Mouse (Mus musculus) CH12.LX (cell line): ENCODE data around the gene Gm49403. TPM values are rescaled to one million over a fixed set of nuclear protein-coding genes. Genes with fewer than 3 reads are reported as not detected.

ENCODE experiments used
- DNase-seq: peaks from one replicate; pipeline ENCODE4 v3.0.0-alpha.2; 2013; ENCODE audit errors: extremely low read depth
- H3K27ac ChIP-seq: 2 replicates; pipeline ENCODE4 v1.5.1; 2012; ENCODE audit warnings: low read depth, mild to moderate bottlenecking, control low read depth, moderate library complexity; ENCODE audit not compliant: insufficient read depth
- H3K27me3 ChIP-seq: replicated peaks from 2 replicates; pipeline ENCODE3; 2012; ENCODE audit warnings: inconsistent platforms
- H3K36me3 ChIP-seq, 2 experiments: replicated peaks in 1 of 2; 2 replicates each; pipeline versions ENCODE3 to v1.6.1; 2012; ENCODE audit warnings: inconsistent platforms in 1 of 2, low read length in 1 of 2, mild to moderate bottlenecking in 1 of 2, mixed read lengths in 1 of 2, moderate library complexity in 1 of 2; ENCODE audit not compliant: control insufficient read depth in 1 of 2, insufficient read depth in 1 of 2
- H3K4me1 ChIP-seq, 2 experiments: 2 replicates each; pipeline ENCODE4 v1.6.1; 2012; ENCODE audit warnings: inconsistent platforms in 1 of 2, moderate library complexity in 1 of 2; ENCODE audit not compliant: insufficient read depth in 2 of 2, control insufficient read depth in 1 of 2
- H3K4me2 ChIP-seq: 2 replicates; pipeline ENCODE4 v1.6.1; 2012; ENCODE audit warnings: low read depth, mild to moderate bottlenecking, control low read depth; ENCODE audit not compliant: poor library complexity, insufficient read depth, severe bottlenecking
- H3K4me3 ChIP-seq, 3 experiments: fragments of 150-350 bp in 1 of 3; sonication (generic) in 1 of 3; replicated peaks in 1 of 3; 2 replicates each; pipeline versions ENCODE3 to v1.5.1; 2011 to 2012; ENCODE audit warnings: low read depth in 2 of 3, low read length in 2 of 3, mild to moderate bottlenecking in 2 of 3, moderate library complexity in 2 of 3, control low read depth in 1 of 3, improper control_type of control experiment in 1 of 3, inconsistent platforms in 1 of 3, mixed read lengths in 1 of 3; ENCODE audit not compliant: poor library complexity in 1 of 3
- H3K79me2 ChIP-seq: replicated peaks from 2 replicates; pipeline ENCODE4 v1.6.1; 2012; ENCODE audit warnings: mild to moderate bottlenecking, moderate library complexity; ENCODE audit not compliant: control insufficient read depth, poor library complexity, insufficient read depth, severe bottlenecking; ENCODE audit errors: extremely low read depth
- H3K9ac ChIP-seq: 2 replicates; pipeline ENCODE4 v1.6.1; 2012; ENCODE audit warnings: low read depth, mild to moderate bottlenecking, control low read depth, moderate library complexity; ENCODE audit not compliant: insufficient read depth
- H3K9me3 ChIP-seq: replicated peaks from 2 replicates; pipeline ENCODE3; 2012; ENCODE audit warnings: low read length, inconsistent platforms, mixed read lengths
- BHLHE40 ChIP-seq: IDR thresholded peaks from 2 replicates; pipeline ENCODE4 v1.6.1; 2011; ENCODE audit warnings: mild to moderate bottlenecking, low read depth, low read length, improper control_type of control experiment
- CTCF ChIP-seq, 2 experiments: IDR thresholded peaks in 1 of 2; conservative IDR thresholded peaks in 1 of 2; 2 replicates each; pipeline ENCODE4 v1.5.1; 2011 to 2012; ENCODE audit warnings: low read depth in 2 of 2, low read length in 2 of 2, improper control_type of control experiment in 1 of 2, inconsistent platforms in 1 of 2, mild to moderate bottlenecking in 1 of 2, moderate library complexity in 1 of 2
- ELF1 ChIP-seq: IDR thresholded peaks from 2 replicates; pipeline ENCODE4 v1.6.1; 2014; ENCODE audit warnings: low read depth, mild to moderate bottlenecking, inconsistent platforms, low read length, improper control_type of control experiment
- EP300 ChIP-seq: IDR thresholded peaks from 2 replicates; pipeline ENCODE4 v1.6.1; 2011; ENCODE audit warnings: low read length, improper control_type of control experiment
- ETS1 ChIP-seq: conservative IDR thresholded peaks from 2 replicates; pipeline ENCODE4 v1.6.1; 2012; ENCODE audit warnings: low read depth, mild to moderate bottlenecking, inconsistent platforms, low read length, improper control_type of control experiment, moderate library complexity
- GABPA ChIP-seq: IDR thresholded peaks from 2 replicates; pipeline ENCODE4 v1.6.1; 2012; ENCODE audit warnings: low read depth, low read length, improper control_type of control experiment, inconsistent platforms; ENCODE audit not compliant: insufficient replicate concordance
- HCFC1 ChIP-seq: IDR thresholded peaks from 2 replicates; pipeline ENCODE4 v1.6.1; 2012; ENCODE audit warnings: low read depth, mild to moderate bottlenecking, inconsistent platforms, low read length, improper control_type of control experiment
- IRF4 ChIP-seq: IDR thresholded peaks from 2 replicates; pipeline ENCODE4 v1.6.1; 2014; ENCODE audit warnings: low read depth, mild to moderate bottlenecking, inconsistent platforms, low read length, improper control_type of control experiment
- JUN ChIP-seq: IDR thresholded peaks from 2 replicates; pipeline ENCODE4 v1.6.1; 2011; ENCODE audit warnings: low read depth, mild to moderate bottlenecking, low read length, improper control_type of control experiment, moderate library complexity; ENCODE audit not compliant: insufficient read depth
- JUND ChIP-seq: conservative IDR thresholded peaks from 2 replicates; pipeline ENCODE4 v1.6.1; 2011; ENCODE audit warnings: low read depth, low read length, improper control_type of control experiment
- MAFK ChIP-seq: IDR thresholded peaks from 2 replicates; pipeline ENCODE4 v1.6.1; 2011; ENCODE audit warnings: low read length, improper control_type of control experiment; ENCODE audit not compliant: insufficient replicate concordance
- MAZ ChIP-seq: IDR thresholded peaks from 2 replicates; pipeline ENCODE4 v1.6.1; 2012; ENCODE audit warnings: low read depth, mild to moderate bottlenecking, inconsistent platforms, low read length, improper control_type of control experiment, moderate library complexity
- MEF2A ChIP-seq: IDR thresholded peaks from 2 replicates; pipeline ENCODE4 v1.6.1; 2014; ENCODE audit warnings: low read depth, mild to moderate bottlenecking, inconsistent platforms, low read length, improper control_type of control experiment, borderline replicate concordance
- MXI1 ChIP-seq: IDR thresholded peaks from 2 replicates; pipeline ENCODE4 v1.6.1; 2011; ENCODE audit warnings: mild to moderate bottlenecking, low read depth, low read length, improper control_type of control experiment
- NELFE ChIP-seq: IDR thresholded peaks from 2 replicates; pipeline ENCODE4 v1.6.1; 2011; ENCODE audit warnings: low read depth, low read length, improper control_type of control experiment
- NRF1 ChIP-seq: IDR thresholded peaks from 2 replicates; pipeline ENCODE4 v1.6.1; 2014; ENCODE audit warnings: low read depth, mild to moderate bottlenecking, inconsistent platforms, low read length, improper control_type of control experiment, moderate library complexity
- PAX5 ChIP-seq: IDR thresholded peaks from 2 replicates; pipeline ENCODE4 v1.6.1; 2012; ENCODE audit warnings: low read length, inconsistent platforms, mixed read lengths
- RCOR1 ChIP-seq: conservative IDR thresholded peaks from 2 replicates; pipeline ENCODE4 v1.6.1; 2012; ENCODE audit warnings: low read depth, mild to moderate bottlenecking, inconsistent platforms, low read length, improper control_type of control experiment
- SIN3A ChIP-seq: IDR thresholded peaks from 2 replicates; pipeline ENCODE4 v1.6.1; 2012; ENCODE audit warnings: low read length, improper control_type of control experiment, inconsistent platforms
- SMC3 ChIP-seq: IDR thresholded peaks from 2 replicates; pipeline ENCODE4 v1.6.1; 2011; ENCODE audit warnings: low read depth, low read length, improper control_type of control experiment
- TBP ChIP-seq: conservative IDR thresholded peaks from 2 replicates; pipeline ENCODE4 v1.6.1; 2011; ENCODE audit warnings: low read depth, low read length, improper control_type of control experiment
- USF1 ChIP-seq: IDR thresholded peaks from 2 replicates; pipeline ENCODE4 v1.6.1; 2014; ENCODE audit warnings: low read depth, mild to moderate bottlenecking, inconsistent platforms, low read length, improper control_type of control experiment
- USF2 ChIP-seq: conservative IDR thresholded peaks from 2 replicates; pipeline ENCODE4 v1.6.1; 2011; ENCODE audit warnings: low read depth, low read length, improper control_type of control experiment
- ZC3H11A ChIP-seq: IDR thresholded peaks from 2 replicates; pipeline ENCODE4 v1.6.1; 2012; ENCODE audit warnings: low read depth, mild to moderate bottlenecking, inconsistent platforms, low read length, improper control_type of control experiment
- ZKSCAN1 ChIP-seq: IDR thresholded peaks from 2 replicates; pipeline ENCODE4 v1.6.1; 2012; ENCODE audit warnings: low read depth, inconsistent platforms, low read length, improper control_type of control experiment, borderline replicate concordance
- ZMIZ1 ChIP-seq: IDR thresholded peaks from 2 replicates; pipeline ENCODE4 v1.6.1; 2012; ENCODE audit warnings: low read depth, mild to moderate bottlenecking, inconsistent platforms, low read length, improper control_type of control experiment
- ZNF384 ChIP-seq: IDR thresholded peaks from 2 replicates; pipeline ENCODE4 v1.6.1; 2012; ENCODE audit warnings: low read depth, low read length, improper control_type of control experiment, inconsistent platforms
- dilution Hi-C: fragments of 300-500 bp; cut with MboI; formaldehyde crosslinking; loops from 2 replicates; pipeline ENCODE4 v1.14.3; 2020; ENCODE audit warnings: low sequenced_read_pairs; ENCODE audit not compliant: extremely low pct_unique_long_range_greater_than_20kb, extremely low pct_ligation_motif_present
- in situ Hi-C: fragments of 300-500 bp; cut with MboI; formaldehyde crosslinking; loops from 3 replicates; pipeline ENCODE4 v1.14.3; 2019; ENCODE audit warnings: low sequenced_read_pairs, low pct_ligation_motif_present, low pct_unique_long_range_greater_than_20kb, mixed read lengths
- polyA plus RNA-seq: library from polyadenylated mRNA; unstranded; fragments of >175 nt; gene quantifications from 2 replicates; pipeline ENCODE4 v1.2.1, GENCODE M21; 2012; ENCODE audit warnings: low read depth; ENCODE audit not compliant: insufficient read length
- total RNA-seq, 2 experiments: library from RNA; depleted of rRNA; stranded (reverse); fragments of 300-350 nt in 1 of 2; fragments of >200 nt in 1 of 2; gene quantifications; 2 replicates each; pipeline ENCODE4 v1.2.3; 2012 to 2014

Gene Gm49403
- total and polyA plus RNA-seq, 3 experiments = not detected

DNA sequence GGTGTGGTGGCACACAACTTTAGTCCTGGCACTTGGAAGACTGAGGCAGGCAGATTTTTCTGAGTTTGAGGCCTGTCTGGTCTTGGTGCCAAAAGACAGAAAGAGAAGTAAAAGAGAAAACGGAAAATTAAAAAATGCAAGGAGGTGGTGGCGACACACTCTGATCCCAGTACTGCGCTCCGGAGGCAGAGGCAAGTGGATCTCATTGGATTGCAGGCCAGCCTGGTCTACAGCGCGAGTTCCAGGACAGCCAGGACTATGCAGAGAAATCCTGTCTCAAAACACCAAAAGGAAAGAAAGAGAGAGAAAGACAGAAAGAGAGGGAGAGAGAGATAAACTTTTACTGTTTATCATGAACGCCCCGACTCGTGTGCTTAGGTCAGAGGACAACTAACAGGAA, 12.9 kb upstream of the Gm49403 start:
- in situ Hi-C loops = no loop called here
- Histone ChIP-seq H3K9ac (peak overlapping the region; percentile 95), H3K79me2 (peaks cover 19% of the 10 kb centered on the region), H3K4me2 (peak overlapping the region; percentile 92), H3K27ac (no peak overlapping the region), H3K9me3 (no peaks in the 10 kb centered on the region), H3K4me1 (peaks cover 2 to 16% of the 10 kb centered on the region in 2 experiments; a peak in 2 of 4 replicates), H3K4me3 (peak overlapping the region; percentile 73 to 97 (median 87)), H3K36me3 (peaks cover 21 to 31% of the 10 kb centered on the region in 2 experiments), H3K27me3 (no peaks in the 10 kb centered on the region)
- TF ChIP-seq JUND (no peak), GABPA (no peak), MAFK (no peak), ZMIZ1 (no peak), CTCF (conservative IDR thresholded peaks at IDR 0.05 in 1 of 2, IDR thresholded peaks at IDR 0.05 in 1 of 2; ENCODE audit: low read depth in 2 of 2, low read length in 2 of 2) (no peak), JUN (no peak), ELF1 (no peak), IRF4 (no peak), USF2 (no peak), ETS1 (no peak), MAZ (no peak), TBP (no peak), NRF1 (no peak), MEF2A (no peak)
- DNase-seq = no peak
- dilution Hi-C loops = no loop called here

DNA sequence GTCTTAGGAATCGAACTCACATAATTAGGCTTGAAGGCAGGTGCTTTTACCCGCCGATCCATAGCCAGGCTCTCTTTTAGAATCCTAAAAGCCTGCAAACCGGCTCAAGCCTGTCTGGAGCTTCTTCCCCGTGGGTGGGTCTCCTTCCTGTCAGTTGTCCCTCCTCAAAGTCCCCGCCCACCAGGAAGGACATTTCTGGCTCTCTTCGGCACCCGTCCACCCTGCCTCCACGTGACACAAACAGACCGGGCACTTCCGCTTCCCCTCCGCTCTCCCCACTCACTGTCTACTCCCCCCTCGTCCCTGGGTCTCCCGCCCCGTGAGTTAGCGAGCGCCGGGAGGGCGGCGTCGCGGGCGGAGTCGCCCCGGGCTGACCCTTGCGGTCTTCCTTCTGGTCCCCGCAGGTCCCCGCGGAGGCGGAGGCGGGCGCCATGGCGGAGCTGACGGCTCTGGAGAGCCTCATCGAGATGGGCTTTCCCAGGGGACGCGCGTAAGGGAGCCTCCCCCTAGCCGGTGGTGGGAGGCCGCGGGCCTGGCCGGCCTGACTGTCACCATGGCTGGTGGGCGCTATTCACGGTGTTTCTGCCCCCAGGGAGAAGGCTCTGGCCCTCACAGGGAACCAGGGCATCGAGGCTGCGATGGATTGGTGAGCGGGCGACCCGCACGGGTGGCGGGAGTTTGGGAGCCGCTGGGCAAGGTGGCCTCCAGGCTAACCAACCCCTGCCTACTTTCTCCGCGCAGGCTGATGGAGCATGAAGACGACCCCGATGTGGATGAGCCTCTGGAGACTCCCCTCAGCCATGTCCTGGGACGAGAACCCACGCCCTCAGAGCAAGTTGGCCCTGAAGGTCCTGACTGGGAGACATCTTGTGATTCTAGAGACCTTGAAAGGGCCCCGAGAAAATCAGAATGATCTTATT, 12.2 kb upstream of the Gm49403 start, which contains the start of gene Ubxn1:
Gene Ubxn1, plus strand, starts transcription at position 230 of the 920 bp plus-strand sequence.
- Histone ChIP-seq H3K4me3 (peak within 1 kb of the TSS; percentile 84 to 97 (median 87)), H3K79me2 (peaks cover 19% of the 10 kb centered on the region), H3K9ac (peak within 1 kb of the TSS; percentile 95), H3K27me3 (no peaks in the 10 kb centered on the region), H3K9me3 (no peaks in the 10 kb centered on the region), H3K27ac (peak within 1 kb of the TSS; percentile 52), H3K36me3 (peaks cover 21 to 36% of the 10 kb centered on the region in 2 experiments), H3K4me1 (peaks cover 2 to 16% of the 10 kb centered on the region in 2 experiments; a peak in 2 of 4 replicates), H3K4me2 (peak within 1 kb of the TSS; percentile 92)
- peak; percentile 98 for DNase-seq
- dilution Hi-C loops (no loop called here), in situ Hi-C loops (no loop called here)
- TF ChIP-seq TBP = peak; percentile 58; the same call in 1 of the 2 replicates
- TF ChIP-seq BHLHE40 = peak; percentile 88
- TF ChIP-seq MXI1 = peak; percentile 83; the same call in 1 of the 2 replicates
- TF ChIP-seq EP300 = no peak
- TF ChIP-seq JUN = no peak
- TF ChIP-seq ETS1 = no peak
- no peak for TF ChIP-seq ZKSCAN1
- peak; percentile 97 for TF ChIP-seq HCFC1
- 0 out of 2 replicates have a peak, but pooled peaks have one; percentile 22 for TF ChIP-seq ZMIZ1
- peak; percentile 99 for TF ChIP-seq ELF1
- no peak for TF ChIP-seq CTCF (conservative IDR thresholded peaks at IDR 0.05 in 1 of 2, IDR thresholded peaks at IDR 0.05 in 1 of 2; ENCODE audit: low read depth in 2 of 2, low read length in 2 of 2)
- TF ChIP-seq ZNF384 = no peak
- TF ChIP-seq MAFK = no peak
- TF ChIP-seq MEF2A = peak; percentile 36; the same call in 1 of the 2 replicates
- peak; percentile 69; the same call in 1 of the 2 replicates for TF ChIP-seq NELFE
- peak; percentile 99 for TF ChIP-seq SIN3A
- no peak; the same call in 1 of the 2 replicates for TF ChIP-seq GABPA
- no peak for TF ChIP-seq RCOR1
- no peak for TF ChIP-seq SMC3
- no peak for TF ChIP-seq ZC3H11A
- TF ChIP-seq JUND = no peak
- peak; percentile 98 for TF ChIP-seq USF2
- peak; percentile 100 for TF ChIP-seq USF1
- TF ChIP-seq PAX5 = no peak
- peak; percentile 72; the same call in 1 of the 2 replicates for TF ChIP-seq IRF4
